Mouse (Mus musculus) left cerebral cortex, postnatal 4 days (tissue): ENCODE data around the gene Vmn2r79. TPM values are rescaled to one million over a fixed set of nuclear protein-coding genes. Genes with fewer than 3 reads are reported as not detected.
"Not testable (repeated sequence)": the region's sequence is repeated elsewhere in the genome, so short reads cannot be mapped to it uniquely, and the experiment has no call there.

Experiments used
- DNase-seq: peaks from one replicate; pipeline ENCODE4 v3.0.0-alpha.2; 2022
- intact Hi-C: fragments of 180-260 bp; cut with DNase I; formaldehyde crosslinking; loops from one replicate; pipeline ENCODE4 v1.15.1; 2025
- total RNA-seq, 2 experiments: library from RNA; stranded (reverse); gene quantifications; 2 replicates each; pipeline ENCODE4 v1.2.3; 2021

The Vmn2r79 gene
- under 1 TPM in 1 of 2 experiments, not detected in 1; 0.04 TPM for total RNA-seq

- DNase-seq, intact Hi-C loops: not testable (repeated sequence)
These were observed at the start of gene Vmn2r79 for GRCm38 (mm10) chr7:86995815-86996214. Gene Vmn2r79, plus strand, starts transcription at chr7:86996115.

- intact Hi-C loops = no loop called here
- DNase-seq = no peak
These were observed 1.2 kb upstream of the Vmn2r79 start for GRCm38 (mm10) chr7:86994700-86995099.

- intact Hi-C loops, DNase-seq: not testable (repeated sequence)
These were observed 30.6 kb downstream of the Vmn2r79 start for GRCm38 (mm10) chr7:87026486-87026885.

GRCm38 (mm10) chr7:87063576-87063975 is 67.7 kb downstream of the Vmn2r79 start:
- intact Hi-C loops = no loop called here

More at GRCm38 (mm10) chr7:87063576-87063975, 67.7 kb downstream of the Vmn2r79 start:
- DNase-seq = no peak

Other genes with a start within 250 kb of the Vmn2r79 start
- gene Folh1, start 220.2 kb upstream of the Vmn2r79 start, total RNA-seq = 1 to 10 TPM in 1 of 2 experiments, under 1 TPM in 1; 0.82 to 1.1 TPM
- not detected for gene Vmn2r77, start 201.1 kb upstream of the Vmn2r79 start, total RNA-seq
- not detected for gene Vmn2r78, start 81.0 kb upstream of the Vmn2r79 start, total RNA-seq
- 1 to 10 TPM; 1.6 to 1.8 TPM for gene Nox4, start 250.0 kb downstream of the Vmn2r79 start, total RNA-seq